Mouse (Mus musculus) retina, adult 2 months (tissue): Measurements from ENCODE around the gene Sel1l.

Experiments
- DNase-seq: peaks from one replicate; pipeline ENCODE4 v3.0.0-alpha.2; 2012; ENCODE audit warnings: low read depth, low spot score

The Sel1l gene

DNA sequence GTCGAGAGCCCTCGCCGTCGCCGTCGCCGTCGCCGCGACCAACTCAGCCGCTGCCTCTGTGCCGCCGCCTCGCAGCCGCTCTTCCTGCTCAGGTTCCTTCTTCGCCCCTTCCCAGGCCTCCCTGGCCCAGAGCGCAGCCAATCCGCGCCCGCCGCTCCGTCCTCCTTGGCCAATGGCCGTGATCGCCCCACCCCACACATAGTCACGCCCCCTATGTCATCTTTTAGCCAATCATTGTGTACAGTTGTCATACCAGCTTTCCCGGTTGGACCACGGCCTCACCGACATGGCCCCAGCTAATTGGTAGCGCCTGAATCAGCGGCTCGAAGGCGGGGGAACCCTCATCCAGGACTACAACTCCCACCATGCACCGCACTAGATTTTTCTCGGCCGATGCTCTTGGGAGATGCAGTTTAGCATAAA is at the start of gene Sel1l:
Gene Sel1l, minus strand, starts transcription at position 113 of the 423 bp plus-strand sequence.
- peak; percentile 97 for DNase-seq

DNA sequence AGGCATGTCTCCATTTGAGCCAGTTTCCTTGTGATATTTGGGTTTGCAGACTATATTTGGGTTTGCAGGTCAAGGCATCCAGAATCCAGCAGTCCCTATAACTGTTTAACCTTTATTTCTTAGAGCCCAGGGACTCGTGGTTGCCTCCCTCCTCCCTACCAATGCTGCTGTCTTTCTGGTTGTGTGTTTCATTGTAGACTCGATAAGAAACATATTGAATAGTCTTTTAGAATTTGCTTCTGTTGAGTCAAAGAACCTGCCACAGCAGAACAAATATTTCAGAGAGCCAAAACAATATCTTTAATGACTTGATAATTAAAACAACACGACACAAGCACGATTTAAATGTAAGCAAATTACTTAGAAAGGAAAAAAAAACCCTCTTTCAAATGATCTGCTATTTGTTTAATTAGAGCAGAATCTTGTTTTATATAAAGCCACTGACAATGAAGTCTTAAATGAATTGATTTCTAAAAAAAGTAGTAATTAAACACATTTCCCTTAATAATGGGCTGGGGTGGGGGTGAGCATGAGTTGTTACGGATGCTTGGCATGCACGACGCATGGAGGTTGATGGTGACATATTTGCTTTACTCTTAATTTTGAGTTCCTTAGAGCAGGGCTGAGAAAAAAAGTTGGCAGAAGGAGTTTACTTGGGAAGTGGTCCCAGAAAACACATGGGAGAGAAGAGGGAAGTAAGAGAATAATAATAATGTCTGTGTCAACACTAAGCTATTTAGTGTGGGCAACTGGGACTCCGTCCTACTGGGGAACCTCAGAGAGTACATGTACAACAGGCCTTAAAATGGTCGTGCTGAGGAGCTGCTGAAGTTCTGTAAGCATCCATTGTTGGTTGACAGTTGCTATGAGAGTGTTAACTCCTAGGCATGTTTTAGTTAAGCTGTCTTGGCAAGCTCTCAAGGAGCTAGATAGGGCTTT is 43.9 kb upstream of the Sel1l start:
- DNase-seq: no peak

DNA sequence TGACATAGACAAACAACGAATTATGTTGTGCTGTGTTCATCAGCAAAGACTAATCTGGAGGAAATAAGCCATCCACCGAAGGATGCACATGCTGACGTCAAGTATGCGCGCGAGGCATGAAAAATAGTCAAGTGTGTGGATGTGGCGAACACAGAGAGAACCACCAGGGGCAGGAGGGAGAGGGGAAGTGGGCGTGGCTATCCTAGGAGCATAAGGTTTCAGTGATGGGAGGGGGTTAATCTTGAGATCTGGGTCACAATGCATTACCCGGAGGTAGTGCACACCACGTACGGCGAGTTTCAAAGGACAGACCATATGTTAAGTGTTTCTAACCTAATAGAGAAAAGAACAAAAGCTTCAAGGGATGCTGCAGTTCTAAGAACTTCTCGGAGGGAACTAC is 31.5 kb upstream of the Sel1l start:
- no peak for DNase-seq

DNA sequence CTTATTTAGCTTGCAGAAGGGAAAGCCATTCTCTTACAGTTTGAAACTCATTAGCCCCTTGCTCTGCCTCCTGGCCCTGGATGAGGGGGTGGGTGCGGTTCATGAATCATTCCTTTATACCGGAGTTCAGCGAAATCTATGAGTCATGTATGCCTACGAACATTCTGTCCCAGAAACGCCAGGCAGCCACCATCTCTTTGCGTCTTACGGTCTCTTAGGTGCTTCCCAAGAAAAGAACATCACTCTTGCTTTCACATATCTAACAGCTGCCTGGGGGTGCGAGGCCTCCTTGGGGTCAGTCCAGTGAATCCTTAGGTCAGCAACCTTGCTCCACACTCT is 29.9 kb upstream of the Sel1l start:
- no peak for DNase-seq

DNA sequence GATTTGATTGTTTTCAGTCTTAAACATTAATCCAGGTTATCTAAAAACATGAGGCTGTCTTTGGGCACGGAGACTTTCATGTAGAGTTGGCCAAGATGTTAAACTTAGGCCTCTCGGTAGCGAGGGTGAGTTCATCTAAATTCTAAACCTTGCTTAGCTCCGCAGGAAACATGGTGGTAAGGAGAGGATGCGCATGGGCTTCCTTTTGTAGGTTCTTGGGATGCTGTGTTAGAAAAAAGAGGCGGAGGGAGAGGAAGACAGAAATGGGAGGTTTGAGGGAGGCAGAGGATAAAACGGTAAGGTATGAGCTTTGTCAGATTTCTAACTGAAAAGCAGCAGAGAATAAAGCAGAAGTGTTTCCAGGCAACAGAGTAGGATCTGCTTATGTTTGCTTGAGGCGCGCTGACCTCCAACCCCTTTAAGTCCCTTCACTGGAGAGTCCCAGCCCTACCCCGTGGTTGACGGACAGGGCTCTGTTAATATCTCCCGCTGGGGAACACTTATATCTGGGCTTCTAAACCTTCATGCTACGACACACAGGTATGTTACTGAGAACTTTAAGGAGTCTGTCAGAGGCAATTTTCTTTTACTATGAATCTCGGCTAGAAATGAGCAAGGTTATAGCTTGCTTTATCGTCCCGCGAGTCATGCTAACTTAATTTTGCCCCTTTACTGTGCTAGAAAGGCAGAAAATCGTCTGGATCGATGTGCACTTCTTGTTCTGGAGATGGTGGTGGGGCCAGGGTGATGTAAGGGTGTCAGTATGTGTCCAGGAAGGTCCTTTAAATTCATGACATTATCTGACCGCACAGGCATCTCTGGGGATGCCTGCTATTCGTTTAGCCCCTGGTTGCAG is 29.3 kb upstream of the Sel1l start:
- DNase-seq: no peak

DNA sequence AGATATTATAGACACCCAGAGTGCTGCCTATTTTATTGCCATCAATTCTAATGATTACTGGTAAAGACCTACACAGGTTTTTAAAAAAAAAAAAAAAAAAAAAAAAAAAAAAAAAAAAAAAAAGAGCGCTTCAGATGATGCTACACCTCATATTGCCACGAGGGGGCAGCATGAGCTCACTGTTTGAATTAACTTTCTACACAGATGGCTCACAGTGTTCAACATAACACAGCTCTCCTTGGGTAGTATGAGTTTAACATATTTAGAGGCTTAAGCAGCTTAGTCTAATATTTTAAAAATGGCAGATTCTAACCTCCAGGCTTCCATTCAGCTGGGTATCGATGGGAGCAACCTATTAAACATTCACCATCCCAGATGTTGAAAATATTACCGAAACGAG is 28.7 kb upstream of the Sel1l start:
- DNase-seq: peak; percentile 30

DNA sequence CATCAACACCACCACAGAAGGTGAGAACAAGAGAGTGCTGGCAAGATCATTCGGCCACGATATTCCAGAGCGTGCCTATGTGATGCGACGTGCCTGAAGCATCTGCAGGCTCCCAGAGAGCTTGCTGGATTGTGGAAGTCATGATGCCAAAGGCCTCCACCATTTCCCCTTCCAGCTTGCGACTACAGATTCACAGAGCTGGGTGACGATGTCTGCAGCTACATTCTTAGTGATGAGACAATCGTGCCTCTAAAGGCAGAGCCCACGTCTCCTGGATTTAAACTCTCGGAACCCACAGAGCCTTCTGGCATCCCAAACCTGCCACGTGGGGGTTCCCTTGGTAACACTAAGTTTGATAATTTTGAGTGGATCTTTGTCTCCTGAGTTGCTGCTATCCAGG is 21.7 kb upstream of the Sel1l start:
- DNase-seq: no peak

DNA sequence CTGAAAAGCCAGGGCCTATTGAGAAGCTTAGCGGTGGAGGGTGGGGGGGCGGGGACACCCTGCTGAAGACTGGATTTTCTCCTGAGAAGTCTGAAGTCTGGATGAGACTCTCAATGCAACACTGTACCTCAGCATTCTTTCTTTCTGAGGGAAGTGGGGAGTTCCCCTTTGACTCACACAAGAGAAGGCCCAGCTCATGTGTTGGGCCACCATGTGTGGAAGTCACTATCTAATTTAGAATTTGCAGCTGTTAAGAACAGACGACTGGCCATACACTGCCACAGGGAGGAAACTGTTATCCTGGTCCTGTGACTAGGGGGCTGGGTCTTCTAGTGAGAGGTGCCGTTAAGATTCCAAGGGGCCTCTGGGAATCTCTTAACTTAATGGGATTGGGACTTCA is 20.4 kb upstream of the Sel1l start:
- DNase-seq: no peak

DNA sequence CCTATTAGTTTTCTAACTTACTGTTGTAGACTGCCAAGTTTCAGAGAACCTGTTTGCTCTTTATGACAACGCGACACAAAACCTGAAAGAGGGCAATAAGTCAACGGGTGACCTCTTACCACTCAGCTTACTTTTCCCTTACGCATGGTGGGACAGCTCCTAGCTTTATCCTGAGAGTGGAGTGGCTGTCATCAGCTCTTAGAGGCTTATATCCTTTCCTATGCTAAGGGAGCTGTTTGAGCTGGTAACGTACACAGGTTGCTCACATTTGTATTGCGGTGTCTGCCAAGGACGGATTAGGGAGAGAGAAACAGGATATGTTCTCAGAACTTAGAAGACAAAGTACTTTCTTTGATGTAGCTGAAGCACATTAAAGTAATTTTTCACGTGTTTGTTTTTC is 5.4 kb upstream of the Sel1l start:
- DNase-seq: no peak

DNA sequence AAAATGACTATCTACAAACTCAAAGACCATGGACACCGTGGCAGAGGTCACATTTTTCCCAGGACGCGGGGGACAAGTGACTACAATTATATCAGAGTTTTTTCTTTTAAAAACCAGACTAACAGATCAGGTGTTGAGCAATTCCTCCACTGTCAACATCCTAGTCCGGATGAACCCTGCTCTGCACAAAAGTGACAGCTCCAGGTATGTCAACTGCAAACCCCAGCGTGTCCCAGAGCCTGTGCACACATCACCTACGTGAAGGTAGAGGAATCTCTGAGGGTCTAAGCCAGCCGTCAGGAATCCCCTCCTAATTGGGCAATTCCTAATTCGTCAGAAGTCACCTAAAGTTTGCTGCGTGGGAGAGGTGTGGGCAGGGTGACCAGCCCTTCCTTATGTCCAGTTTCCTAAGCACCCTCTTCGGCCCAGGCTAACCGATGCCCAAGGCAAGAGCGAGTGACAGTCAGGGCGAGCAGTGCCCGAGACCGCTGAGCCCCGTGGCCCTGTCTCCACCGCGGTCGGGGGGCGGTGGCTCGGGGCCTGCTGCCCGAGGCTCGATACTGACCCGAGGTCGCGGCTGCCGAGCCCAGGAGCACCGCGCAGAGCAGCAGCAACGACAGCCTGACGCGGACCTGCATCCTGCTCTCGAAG is 438 bp downstream of the Sel1l start:
- DNase-seq: no peak

DNA sequence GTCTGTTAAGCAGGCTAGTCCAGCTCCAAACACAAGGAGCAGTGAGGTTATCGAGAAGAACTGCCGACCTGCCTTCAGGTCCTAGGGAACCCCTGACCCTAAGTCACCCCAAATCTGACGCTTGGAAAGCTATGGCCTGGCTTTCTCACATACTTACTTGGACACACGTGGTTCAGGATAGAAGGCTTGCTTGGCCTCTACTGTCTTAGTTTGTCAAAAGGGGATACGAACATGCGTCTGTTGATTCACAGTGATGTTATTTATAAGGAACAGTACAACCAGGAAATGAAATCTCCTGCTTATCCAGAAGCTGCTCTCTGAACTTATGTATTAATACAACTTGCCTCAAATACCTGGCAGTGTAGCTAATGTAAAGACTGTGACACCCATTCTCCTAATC is 2.9 kb downstream of the Sel1l start:
- no peak for DNase-seq

DNA sequence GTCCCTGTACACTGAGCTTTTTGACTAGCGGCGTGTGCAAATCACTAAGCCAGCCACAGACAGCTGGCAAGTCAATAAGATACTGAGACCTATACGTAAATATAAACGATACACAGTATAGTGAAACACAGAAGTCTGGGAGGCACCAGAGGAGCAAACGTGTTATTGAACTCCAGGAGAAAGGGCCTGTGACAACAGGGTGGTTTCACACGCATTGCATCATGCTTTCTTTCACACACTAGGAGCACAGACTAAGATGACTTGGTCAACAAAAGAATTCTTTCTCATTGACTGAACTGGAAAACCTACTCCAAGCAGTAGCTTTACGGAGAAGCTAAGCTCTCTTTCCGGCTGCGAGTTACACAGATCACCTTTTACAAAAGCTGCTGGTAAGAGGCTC is 3.6 kb downstream of the Sel1l start:
- DNase-seq: no peak

DNA sequence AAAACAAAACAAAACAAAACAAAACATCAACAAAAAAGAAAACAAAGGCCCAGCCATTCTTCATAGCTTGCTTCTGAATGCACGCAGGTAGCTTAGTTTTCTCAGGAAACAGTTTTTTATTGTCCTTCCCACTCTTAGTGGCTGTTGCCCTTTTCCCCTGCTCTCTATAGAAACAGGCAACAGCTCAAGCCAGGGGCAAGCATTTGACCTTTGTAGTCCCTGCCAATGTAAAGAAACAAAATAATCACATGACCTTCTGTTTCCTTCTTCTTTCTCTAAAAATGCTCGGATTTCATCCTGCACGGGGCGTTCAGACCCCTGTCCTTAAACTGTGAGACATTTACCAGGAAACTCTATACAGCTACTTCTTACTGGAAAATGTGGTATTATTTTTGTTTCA is 4.4 kb downstream of the Sel1l start:
- DNase-seq: no peak

DNA sequence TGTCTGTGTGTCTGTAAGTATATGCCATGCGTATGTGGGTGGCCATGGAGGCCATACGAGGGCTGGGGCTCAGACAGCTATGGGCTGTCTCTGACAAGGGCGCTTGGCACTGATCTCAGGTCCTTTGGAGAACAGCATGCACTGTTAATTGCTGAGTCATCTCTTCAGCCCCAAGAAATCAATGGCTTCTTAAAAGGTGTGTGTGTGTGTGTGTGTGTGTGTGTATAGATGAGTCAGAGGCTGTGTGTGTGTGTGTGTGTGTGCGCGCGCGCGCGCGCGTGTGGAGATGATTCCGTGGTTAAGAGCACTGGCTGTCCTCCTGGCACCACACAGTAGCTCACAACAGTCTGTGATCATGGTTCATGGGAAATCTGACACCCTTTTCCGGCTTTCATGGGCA is 5.1 kb downstream of the Sel1l start:
- no peak for DNase-seq

DNA sequence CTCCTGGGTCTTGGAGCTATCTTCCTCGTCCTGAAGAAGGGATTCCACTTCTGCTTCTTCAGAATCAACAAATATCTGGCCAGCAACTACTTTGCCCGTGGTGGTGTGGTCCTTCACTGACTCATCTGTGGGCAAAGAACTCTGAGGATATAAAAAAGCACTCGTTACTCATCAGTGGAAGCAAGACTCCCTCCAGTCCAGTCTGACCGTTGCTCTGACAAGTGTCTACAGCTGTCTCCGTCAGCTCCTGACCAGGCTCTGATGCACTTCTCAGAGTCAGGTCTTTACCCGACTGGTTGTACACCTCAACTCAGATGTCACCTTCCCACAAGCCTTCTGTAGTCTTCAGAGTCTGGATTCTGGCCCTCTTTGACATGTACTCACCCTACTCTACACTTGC is 7.2 kb downstream of the Sel1l start:
- no peak for DNase-seq

DNA sequence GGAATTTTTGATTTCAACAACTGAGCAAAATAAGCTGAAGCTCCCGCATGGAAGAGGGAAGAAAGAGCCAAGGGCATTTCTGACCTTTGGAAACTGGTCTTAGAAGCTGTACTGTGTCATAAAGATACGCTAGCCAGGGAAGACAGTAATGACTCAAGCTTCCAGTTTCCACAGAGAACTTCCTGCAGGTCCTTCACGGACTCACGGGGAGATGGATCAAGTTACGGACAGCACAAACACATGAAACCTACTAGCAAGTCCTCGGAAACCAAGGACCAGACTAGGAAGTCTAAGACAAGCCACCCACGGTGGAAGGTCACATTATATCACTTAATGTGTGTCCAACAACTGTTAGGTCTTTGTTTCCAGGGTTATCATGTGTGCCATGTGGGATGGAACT is 10.7 kb downstream of the Sel1l start:
- DNase-seq: no peak

DNA sequence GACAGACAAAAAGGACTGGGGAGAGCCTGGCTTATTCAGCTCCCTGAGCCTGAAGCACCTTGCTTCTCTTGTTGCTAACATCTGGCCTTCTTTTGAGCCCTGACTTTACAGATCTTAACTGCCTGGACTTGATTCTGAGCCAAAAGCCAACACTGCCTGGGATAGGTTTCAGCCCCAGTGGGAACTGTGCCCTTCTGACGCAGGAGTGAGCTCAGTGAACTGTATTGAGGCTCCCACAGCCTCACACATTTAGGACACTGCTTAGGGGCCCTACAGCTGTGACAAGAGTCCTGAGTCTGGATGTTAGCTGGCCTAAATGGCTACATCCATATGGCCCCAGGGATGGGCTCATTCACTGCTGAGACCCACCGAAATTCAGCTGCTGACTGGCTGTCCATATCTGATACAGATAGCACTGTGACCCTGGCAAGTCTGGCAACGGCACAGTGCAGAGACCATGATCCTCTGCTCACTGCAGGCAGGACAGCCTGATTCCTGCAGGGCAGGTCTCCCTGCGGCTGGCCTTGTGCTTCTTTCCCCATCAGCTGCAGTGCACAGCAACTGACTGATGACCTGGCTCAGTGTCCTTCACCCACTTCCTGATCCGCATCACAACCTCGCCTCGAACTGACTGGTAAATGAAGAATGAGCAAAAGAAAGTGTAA is 11.4 kb downstream of the Sel1l start:
- no peak for DNase-seq

DNA sequence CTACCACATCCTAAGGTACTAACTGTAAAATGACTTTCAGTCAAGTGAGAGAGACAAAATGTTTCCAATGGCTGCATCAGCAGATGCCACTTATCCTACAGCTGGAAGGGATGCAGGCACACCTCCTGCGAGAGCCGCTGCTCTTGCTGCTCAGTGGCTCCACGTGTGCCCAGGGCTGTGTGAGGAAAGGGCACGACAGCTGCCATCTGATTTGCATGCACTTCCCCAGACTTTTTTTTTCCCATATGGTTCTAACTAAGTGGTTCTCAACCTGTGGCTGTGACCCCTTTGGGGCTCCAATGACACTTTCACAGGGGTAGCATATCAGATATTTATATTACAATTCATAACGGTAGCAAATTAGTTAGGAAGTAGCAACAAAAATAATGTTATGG is 15.0 kb downstream of the Sel1l start:
- no peak for DNase-seq

DNA sequence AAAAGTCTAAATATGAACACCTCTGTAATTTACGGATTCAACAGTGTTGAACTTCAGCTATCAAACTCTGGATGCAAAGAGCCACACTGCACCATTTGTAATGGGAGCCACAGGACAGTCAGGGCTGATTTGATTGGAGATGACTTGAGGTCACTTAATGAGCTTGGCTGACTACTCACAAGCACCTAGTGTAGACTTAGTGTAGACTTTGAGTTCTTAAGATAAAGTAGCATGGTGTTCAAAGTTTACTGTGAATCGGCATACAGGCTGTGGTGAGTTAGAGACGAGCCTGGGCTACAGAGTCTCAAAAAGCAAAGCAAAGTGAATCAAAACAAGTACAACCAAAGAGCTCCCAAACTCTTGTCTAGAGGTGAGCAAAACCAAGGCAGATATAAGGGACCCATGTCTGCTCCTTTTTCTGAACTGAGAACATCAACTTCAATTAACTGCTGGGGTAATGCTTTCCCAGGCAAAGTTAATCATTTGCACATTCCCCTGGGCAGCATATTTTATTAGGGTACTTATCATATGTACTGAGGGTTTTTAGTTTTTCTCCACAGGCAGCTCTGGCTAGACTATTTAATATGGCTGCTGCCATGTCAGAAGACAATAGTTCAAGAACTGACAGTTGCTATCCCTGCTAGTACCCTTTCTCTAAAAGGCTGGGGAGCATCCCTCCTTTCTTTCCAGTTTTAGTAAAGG is 15.6 kb downstream of the Sel1l start:
- no peak for DNase-seq

DNA sequence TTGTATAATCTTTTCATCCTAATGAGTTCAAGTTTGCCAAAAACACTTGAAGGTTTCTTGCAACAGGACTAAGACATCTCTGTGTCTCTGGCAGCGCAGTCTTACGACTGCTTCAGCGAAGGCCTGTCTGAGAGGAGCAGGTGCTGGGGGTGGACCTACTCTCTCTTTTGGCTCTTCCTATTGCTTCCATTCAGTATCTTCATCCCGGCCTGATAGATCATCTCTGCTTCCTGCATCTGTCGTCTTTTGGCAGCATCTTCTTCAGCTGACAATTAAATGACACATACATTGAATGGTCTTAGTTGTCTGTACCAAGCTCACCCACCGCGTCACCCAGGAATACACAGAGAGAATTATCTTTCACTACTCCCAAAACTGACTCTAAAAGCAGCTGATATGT is 17.5 kb downstream of the Sel1l start:
- DNase-seq: no peak

DNA sequence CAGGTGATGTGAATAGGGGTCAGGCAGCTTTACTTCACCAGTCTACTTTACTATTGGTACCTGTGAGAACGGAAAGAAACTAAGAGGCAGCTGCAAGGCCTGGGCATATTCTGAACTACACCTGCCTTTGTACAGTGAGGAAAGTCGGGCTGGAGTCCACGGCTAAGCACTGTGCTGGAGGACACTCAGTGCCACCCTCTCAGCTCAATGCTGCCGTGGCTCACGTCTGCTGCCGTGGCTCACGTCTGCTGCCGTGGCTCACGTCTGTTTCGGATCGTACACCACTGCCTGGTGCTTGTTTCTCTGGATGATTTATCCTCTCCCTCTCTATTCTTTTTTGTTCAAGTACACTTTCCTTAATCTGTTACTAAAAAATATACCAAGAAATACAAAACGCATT is 28.5 kb downstream of the Sel1l start:
- DNase-seq: no peak
